Mouse (Mus musculus) gastrocnemius, postnatal 25 days (tissue): ENCODE results near the gene Mysm1. TPM values are rescaled to one million over a fixed set of nuclear protein-coding genes. Genes with fewer than 3 reads are reported as not detected.

Source experiments
- DNase-seq: peaks from one replicate; pipeline ENCODE4 v3.0.0; 2022
- total RNA-seq, 2 experiments: library from RNA; stranded (reverse); gene quantifications; 1 replicate in 1 of 2; 2 replicates in 1 of 2; pipeline ENCODE4 v1.2.3; 2021

Mysm1 gene
- total RNA-seq, 2 experiments from 2014 or later = 6.6 to 7.4 TPM

DNA sequence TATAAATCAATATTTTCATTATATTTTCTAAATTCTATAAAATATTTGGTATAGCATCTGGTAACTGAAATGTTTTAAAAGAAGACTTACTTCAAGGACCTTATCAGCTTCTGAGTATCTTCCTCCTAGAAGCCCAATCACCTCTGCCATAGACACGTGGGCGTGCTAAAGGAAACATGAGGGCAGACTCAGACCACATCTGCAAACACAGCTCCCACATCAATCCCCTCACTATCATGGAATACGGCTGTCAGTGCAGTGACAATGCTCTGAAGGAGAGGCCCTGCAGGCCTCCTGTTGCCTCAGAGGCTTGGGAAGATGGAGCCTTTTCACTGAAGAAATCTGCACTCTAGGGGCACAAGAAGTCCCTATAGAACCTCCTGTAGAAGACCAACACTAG is 26.1 kb downstream of the Mysm1 start:
- DNase-seq = no peak

- DNase-seq = no peak
These were observed 37.6 kb downstream of the Mysm1 start for GRCm38 (mm10) chr4:94941221-94941855.

DNA sequence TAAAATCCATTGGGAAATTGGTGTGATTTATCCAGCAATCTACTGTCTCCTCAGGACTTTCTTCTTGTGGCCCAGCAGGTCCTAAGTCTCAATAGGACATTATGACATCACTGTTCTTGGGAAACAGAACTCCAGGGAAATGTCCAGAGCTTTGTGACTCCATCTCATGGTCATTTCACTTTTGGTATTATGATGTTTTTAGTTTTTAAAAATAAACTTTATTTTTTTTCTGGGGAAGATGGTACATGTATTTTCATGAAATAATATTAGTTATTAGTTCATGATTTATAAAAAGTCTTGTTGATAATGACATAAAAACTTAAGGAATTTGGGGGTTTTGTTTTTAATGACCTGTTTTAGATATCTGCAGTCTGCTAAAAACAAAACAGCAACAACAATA is 50.2 kb downstream of the Mysm1 start, which contains the start of gene Eqtn:
TSS of gene Eqtn (minus strand) at position 101 of the 400 bp plus-strand sequence.
- no peak for DNase-seq

DNA sequence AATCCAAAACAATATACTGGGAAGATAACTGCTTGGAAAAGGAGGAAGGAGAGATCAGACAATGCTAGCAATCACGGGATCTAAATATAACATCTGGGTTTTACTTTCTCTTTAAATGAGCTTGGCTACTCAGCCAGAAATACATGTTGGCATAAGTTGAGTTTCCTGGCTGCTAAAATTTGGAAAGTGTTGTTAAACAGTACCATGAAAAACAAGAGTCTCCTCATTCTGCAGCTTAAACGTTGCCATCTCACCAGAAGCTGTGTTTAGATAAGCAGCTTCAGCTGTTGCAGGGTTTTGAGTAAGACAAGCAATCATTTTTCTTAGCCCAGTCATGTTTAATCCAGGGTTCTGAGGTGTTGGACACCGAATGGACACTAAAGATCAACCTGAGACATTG is 77.1 kb downstream of the Mysm1 start:
- DNase-seq = no peak

- DNase-seq = no peak
These were observed 78.2 kb downstream of the Mysm1 start for GRCm38 (mm10) chr4:94900744-94901143.

Other genes starting within 250 kb of the Mysm1 start
- 10 to 100 TPM; 13.7 to 14.6 TPM for gene Tek, start 239.8 kb downstream of the Mysm1 start, total RNA-seq
- gene Eqtn, start 50.3 kb downstream of the Mysm1 start, total RNA-seq = under 1 TPM; 0.54 to 0.59 TPM
- gene Jun, start 73.1 kb upstream of the Mysm1 start, total RNA-seq = 10 to 100 TPM; 54.4 to 54.5 TPM